Mouse (Mus musculus): ENCODE measurements around the gene Homer2. TPM values are rescaled to one million over a fixed set of nuclear protein-coding genes. Genes with fewer than 3 reads are reported as not detected.

Homer2 gene
- polyA plus RNA-seq, 1 experiment from 2014 or later = 34.8 TPM

DNA sequence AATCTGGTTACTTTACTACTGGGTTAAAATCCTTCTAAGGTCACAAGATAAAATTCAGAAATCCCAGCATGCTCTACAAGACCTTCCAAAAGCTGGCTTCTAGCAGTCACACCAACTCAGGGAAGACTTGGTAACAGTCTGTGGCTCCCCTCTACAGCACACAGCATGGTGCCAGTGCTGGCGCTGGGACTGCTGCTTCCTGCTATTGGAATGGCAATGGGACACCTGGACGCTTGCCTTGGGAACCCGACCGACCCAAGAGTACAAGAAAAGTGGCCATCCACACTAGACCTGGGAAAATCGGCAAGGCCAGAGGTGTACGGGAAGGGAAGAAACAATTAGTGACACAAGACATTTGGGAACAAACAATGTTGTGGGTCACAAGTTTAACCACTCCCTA lies 74.7 kb downstream of the Homer2 start:
- Histone ChIP-seq H3K36me3 (peaks cover 3% of the 10 kb centered on the region; the same call in 1 of the 2 replicates), H3K27me3 (no peaks in the 10 kb centered on the region), H3K9ac (no peak overlapping the region), H3K4me3 (no peak overlapping the region), H3K27ac (no peak overlapping the region), H3K9me3 (replicated peaks) (no peaks in the 10 kb centered on the region; the same call in 1 of the 2 replicates), H3K4me1 (no peaks in the 10 kb centered on the region), H3K4me2 (replicated peaks) (no peak overlapping the region)
- 72% methylated on average over 6 of the region's 6 CpGs for WGBS
- no peak for ATAC-seq (ENCODE audit: low FRiP score)

- Histone ChIP-seq H3K27me3 (no peaks in the 10 kb centered on the region), H3K9me3 (replicated peaks) (peaks cover 3% of the 10 kb centered on the region), H3K4me1 (no peaks in the 10 kb centered on the region), H3K27ac (no peak overlapping the region), H3K36me3 (peaks cover 3% of the 10 kb centered on the region; the same call in 1 of the 2 replicates), H3K4me3 (no peak overlapping the region), H3K9ac (no peak overlapping the region), H3K4me2 (replicated peaks) (no peak overlapping the region)
- 92% methylated on average over 8 of the region's 8 CpGs for WGBS
- no peak for ATAC-seq (ENCODE audit: low FRiP score)
Measured at GRCm38 (mm10) chr7:81631261-81631660, 76.1 kb downstream of the Homer2 start.

GRCm38 (mm10) chr7:81626460-81626859 lies 80.9 kb downstream of the Homer2 start:
- H3K9ac ChIP-seq = no peak overlapping the region
- no peak overlapping the region for H3K4me2 ChIP-seq (replicated peaks)

DNA sequence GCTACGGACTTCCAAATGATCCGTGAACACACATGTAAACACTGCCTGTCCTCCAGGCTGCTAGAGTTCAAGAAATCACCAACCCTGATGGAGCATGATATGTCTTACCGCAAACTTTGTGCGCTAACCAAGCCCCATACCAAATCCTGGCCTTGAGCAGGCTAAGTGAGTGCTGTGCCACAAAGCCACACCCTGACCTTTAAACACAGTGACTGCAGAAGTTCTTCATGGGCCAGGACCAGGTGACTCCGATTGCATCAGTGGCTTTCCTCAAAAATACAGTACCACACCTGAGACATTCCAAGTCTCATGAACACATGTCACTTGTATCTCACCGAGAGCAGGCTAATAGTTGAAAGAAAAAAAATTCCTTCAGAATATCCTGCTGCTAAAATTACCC lies 83.6 kb downstream of the Homer2 start:
- WGBS = 88% methylated on average over 6 of the region's 6 CpGs
- no peak for ATAC-seq (ENCODE audit: low FRiP score)
- Histone ChIP-seq H3K27ac (no peak overlapping the region), H3K4me3 (no peak overlapping the region), H3K36me3 (no peaks in the 10 kb centered on the region), H3K9me3 (replicated peaks) (peaks cover 7% of the 10 kb centered on the region; the same call in 1 of the 2 replicates), H3K4me2 (replicated peaks) (no peak overlapping the region), H3K9ac (no peak overlapping the region), H3K27me3 (no peaks in the 10 kb centered on the region), H3K4me1 (peaks cover 6% of the 10 kb centered on the region; the same call in 1 of the 2 replicates)

More at GRCm38 (mm10) chr7:81626460-81626859, 80.9 kb downstream of the Homer2 start:
- Histone ChIP-seq H3K36me3 (no peaks in the 10 kb centered on the region), H3K27me3 (no peaks in the 10 kb centered on the region), H3K4me1 (peaks cover 6% of the 10 kb centered on the region; the same call in 1 of the 2 replicates), H3K4me3 (no peak overlapping the region), H3K9me3 (replicated peaks) (peaks cover 7% of the 10 kb centered on the region), H3K27ac (no peak overlapping the region)
- 86% methylated on average over 2 of the region's 2 CpGs for WGBS
- no peak for ATAC-seq (ENCODE audit: low FRiP score)

DNA sequence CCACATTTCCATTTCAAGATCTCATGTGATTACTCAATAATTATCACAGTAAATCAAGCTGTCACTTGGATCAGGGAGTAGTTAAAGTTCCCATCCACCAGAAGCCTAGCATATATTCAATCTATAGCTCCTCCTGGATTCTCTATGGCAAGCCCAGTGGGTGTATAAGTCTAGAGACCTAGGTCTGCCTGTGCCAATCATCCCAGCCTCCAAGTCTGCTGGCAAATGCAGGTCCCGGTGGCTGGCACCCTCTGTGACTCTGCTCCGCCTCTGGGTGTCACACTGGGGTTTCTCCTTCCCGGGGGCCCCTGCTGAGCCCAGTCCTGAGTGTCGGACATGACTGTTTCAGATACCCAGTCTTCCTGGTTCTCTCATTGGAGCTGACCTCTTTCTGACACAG lies 84.5 kb downstream of the Homer2 start:
- no peak overlapping the region for H3K4me2 ChIP-seq (replicated peaks)
- H3K4me3 ChIP-seq = no peak overlapping the region
- no peaks in the 10 kb centered on the region for H3K27me3 ChIP-seq
- no peaks in the 10 kb centered on the region for H3K36me3 ChIP-seq
- ATAC-seq (ENCODE audit: low FRiP score) = 0 out of 2 replicates have a peak, but pooled peaks have one; percentile 22
- peaks cover 7% of the 10 kb centered on the region; the same call in 1 of the 2 replicates for H3K9me3 ChIP-seq (replicated peaks)
- H3K9ac ChIP-seq = no peak overlapping the region
- WGBS = 79% methylated on average over 4 of the region's 4 CpGs
- H3K4me1 ChIP-seq = peaks cover 6% of the 10 kb centered on the region; the same call in 1 of the 2 replicates
- peak overlapping the region; percentile 58 for H3K27ac ChIP-seq

GRCm38 (mm10) chr7:81615031-81615430 lies 92.3 kb downstream of the Homer2 start:
- Histone ChIP-seq H3K36me3 (0 out of 2 replicates have a peak, but pooled peaks cover 3% of the 10 kb centered on the region), H3K27ac (no peak overlapping the region), H3K9ac (no peak overlapping the region), H3K9me3 (replicated peaks) (no peaks in the 10 kb centered on the region), H3K27me3 (no peaks in the 10 kb centered on the region), H3K4me3 (no peak overlapping the region), H3K4me2 (replicated peaks) (no peak overlapping the region), H3K4me1 (peaks cover 10% of the 10 kb centered on the region; the same call in 1 of the 2 replicates)
- ATAC-seq (ENCODE audit: low FRiP score) = no peak
- WGBS = 68% methylated on average over 9 of the region's 9 CpGs

DNA sequence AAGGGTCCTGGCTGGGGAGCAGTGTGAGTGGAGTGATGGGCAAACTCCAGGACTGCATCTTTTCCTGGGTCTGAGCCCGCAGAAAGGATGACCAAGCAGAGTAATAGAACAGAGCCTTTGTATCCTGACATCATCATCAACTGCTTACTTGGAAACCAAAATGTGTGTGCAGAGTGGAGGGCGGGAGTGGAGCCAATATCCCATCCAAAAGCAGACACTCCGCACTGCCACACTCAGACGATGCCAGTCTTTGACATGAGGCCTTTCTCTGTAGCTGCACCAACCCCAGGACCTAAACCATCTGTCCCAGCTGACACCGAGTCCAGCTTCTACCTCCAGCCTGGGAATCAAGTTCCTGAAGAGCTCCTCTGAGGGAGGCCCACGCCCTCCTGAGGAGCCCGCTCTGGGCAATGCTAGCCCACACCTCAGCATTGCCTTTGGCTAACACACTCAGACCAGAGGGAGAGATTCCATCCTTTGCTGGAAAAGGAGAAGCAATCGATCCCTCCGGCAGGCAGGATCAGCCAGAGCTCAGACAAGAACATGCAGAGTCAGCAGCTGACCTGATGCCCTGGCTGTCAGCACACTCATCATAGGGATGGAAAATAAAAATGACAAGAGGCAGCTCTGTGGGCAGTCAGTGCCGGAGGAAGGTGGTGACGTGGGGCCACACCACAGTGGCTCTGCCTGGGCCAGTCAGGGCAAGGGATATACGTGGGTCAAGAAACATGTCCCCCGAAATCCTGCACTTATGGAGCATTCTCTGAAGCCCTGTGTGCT lies 94.3 kb downstream of the Homer2 start:
- no peaks in the 10 kb centered on the region for H3K27me3 ChIP-seq
- ATAC-seq (ENCODE audit: low FRiP score) = no peak
- 0 out of 2 replicates have a peak, but pooled peaks cover 3% of the 10 kb centered on the region for H3K36me3 ChIP-seq
- peaks cover 10% of the 10 kb centered on the region; the same call in 1 of the 2 replicates for H3K4me1 ChIP-seq
- H3K9ac ChIP-seq = no peak overlapping the region
- H3K9me3 ChIP-seq (replicated peaks) = no peaks in the 10 kb centered on the region
- H3K4me3 ChIP-seq = no peak overlapping the region
- no peak overlapping the region for H3K27ac ChIP-seq
- H3K4me2 ChIP-seq (replicated peaks) = no peak overlapping the region
- WGBS = 77% methylated on average over 13 of the region's 13 CpGs

- Histone ChIP-seq H3K27ac (no peak overlapping the region), H3K9ac (no peak overlapping the region), H3K27me3 (no peaks in the 10 kb centered on the region), H3K9me3 (replicated peaks) (no peaks in the 10 kb centered on the region), H3K4me2 (replicated peaks) (no peak overlapping the region), H3K36me3 (0 out of 2 replicates have a peak, but pooled peaks cover 3% of the 10 kb centered on the region), H3K4me1 (peaks cover 8% of the 10 kb centered on the region; the same call in 1 of the 2 replicates), H3K4me3 (no peak overlapping the region)
- 65% methylated on average over 18 of the region's 18 CpGs for WGBS
- no peak for ATAC-seq (ENCODE audit: low FRiP score)
Measured at GRCm38 (mm10) chr7:81610125-81610524, 97.2 kb downstream of the Homer2 start.

DNA sequence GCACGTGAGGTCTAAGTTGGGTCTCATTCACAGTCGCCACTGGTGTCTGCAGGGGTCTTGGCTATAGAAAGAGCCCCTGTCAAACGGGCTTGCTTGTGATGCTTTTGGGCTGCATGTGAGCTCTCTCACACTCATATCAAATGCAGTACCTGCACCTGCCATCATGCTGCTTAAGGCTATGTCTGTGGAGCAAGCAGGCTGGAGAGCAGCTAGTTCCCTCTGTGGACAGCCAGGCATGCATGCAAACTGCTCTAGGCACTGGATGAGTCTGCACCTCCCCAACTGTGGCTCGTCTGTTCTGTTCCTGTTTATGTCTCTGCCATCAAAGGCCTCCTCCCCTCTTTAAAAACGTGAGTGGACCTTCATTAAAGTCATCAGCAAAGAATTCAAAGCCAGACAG lies 100.9 kb downstream of the Homer2 start:
- no peak overlapping the region for H3K4me3 ChIP-seq
- H3K9me3 ChIP-seq (replicated peaks) = no peaks in the 10 kb centered on the region
- ATAC-seq (ENCODE audit: low FRiP score) = no peak
- no peaks in the 10 kb centered on the region for H3K27me3 ChIP-seq
- 0 out of 2 replicates have a peak, but pooled peaks cover 3% of the 10 kb centered on the region for H3K36me3 ChIP-seq
- WGBS = 56% methylated on average over 5 of the region's 5 CpGs
- no peak overlapping the region for H3K4me2 ChIP-seq (replicated peaks)
- no peak overlapping the region for H3K27ac ChIP-seq
- H3K9ac ChIP-seq = no peak overlapping the region
- no peaks in the 10 kb centered on the region for H3K4me1 ChIP-seq

DNA sequence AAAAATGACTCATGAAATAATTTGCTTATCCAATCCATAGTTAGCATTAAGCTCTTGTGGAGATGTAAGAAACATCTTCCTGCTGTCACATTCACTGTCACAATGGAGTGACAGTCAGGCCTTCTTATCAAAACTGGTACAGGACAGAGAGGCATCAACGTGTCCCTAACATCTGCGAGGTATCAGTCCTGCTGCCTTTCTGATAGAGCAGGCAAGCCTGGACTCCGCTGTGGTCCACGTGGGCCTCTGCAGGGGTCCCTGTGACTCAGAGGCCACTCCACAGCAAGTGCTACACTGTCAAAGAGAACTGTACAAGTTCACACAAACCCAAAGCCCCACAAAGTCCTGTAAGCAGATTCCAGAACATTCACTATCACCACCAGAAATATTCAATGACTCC lies 101.8 kb downstream of the Homer2 start:
- H3K9me3 ChIP-seq (replicated peaks) = no peaks in the 10 kb centered on the region
- ATAC-seq (ENCODE audit: low FRiP score) = no peak

GRCm38 (mm10) chr7:81604991-81605390 lies 102.3 kb downstream of the Homer2 start:
- H3K9me3 ChIP-seq (replicated peaks) = no peaks in the 10 kb centered on the region
- H3K4me1 ChIP-seq = no peaks in the 10 kb centered on the region
- H3K9ac ChIP-seq = no peak overlapping the region
- H3K4me2 ChIP-seq (replicated peaks) = no peak overlapping the region
- no peak overlapping the region for H3K4me3 ChIP-seq
- no peak overlapping the region for H3K27ac ChIP-seq
- H3K36me3 ChIP-seq = no peaks in the 10 kb centered on the region
- 75% methylated on average over 5 of the region's 5 CpGs for whole genome bisulfite sequencing
- H3K27me3 ChIP-seq = no peaks in the 10 kb centered on the region
- ATAC-seq (ENCODE audit: low FRiP score) = no peak

More for the DNA sequence above, 101.8 kb downstream of the Homer2 start:
- Histone ChIP-seq H3K4me2 (replicated peaks) (no peak overlapping the region), H3K27ac (no peak overlapping the region), H3K4me3 (no peak overlapping the region), H3K9ac (no peak overlapping the region), H3K27me3 (no peaks in the 10 kb centered on the region), H3K36me3 (no peaks in the 10 kb centered on the region), H3K4me1 (no peaks in the 10 kb centered on the region)
- WGBS = 78% methylated on average over 4 of the region's 4 CpGs

DNA sequence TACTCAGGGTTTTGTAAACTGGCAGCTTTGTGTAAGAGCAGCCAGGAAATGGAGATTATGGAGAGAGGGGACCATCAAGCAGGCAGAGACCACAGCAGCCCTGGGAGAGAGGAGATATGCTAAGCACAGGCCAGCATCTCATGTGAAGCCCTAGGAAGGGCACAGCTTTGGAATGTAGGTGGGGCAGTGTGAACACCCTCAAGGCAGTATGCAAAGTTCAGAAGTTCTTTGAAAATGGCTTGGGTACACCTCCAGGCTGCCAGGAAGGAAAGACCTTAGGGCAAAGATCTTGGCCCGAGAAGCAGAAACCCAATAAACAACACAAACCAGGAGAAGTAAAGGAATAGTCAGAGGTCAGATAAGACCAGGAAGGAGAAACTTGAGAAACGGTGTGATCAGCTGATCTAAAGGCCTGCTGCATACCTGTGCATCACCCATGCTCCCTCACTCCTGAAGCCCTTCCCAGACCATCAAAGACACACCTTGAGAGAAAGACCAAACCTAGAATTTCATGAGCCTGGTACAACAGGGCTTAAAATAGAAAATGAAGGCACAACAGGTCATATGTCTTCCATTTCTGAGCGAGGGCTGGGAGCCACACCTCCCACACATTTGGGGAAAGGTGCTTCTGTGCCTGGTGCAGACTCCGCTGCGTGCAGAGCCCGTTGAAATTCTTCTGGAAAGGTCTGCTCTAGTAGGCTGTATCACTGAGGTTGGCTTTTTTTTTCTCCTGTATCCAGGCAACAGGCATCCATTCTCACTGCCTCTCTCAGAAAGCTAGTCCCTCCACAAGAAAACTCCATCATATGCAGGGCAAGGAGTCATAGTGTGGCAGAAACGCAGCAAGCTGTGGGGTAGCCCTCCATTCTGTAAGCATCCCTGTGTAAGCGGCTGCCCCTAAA lies 107.7 kb downstream of the Homer2 start:
- peaks cover 36% of the 10 kb centered on the region for H3K36me3 ChIP-seq
- H3K9ac ChIP-seq = no peak overlapping the region
- no peaks in the 10 kb centered on the region for H3K9me3 ChIP-seq (replicated peaks)
- H3K27ac ChIP-seq = no peak overlapping the region
- H3K4me2 ChIP-seq (replicated peaks) = no peak overlapping the region
- H3K4me3 ChIP-seq = no peak overlapping the region
- no peaks in the 10 kb centered on the region for H3K4me1 ChIP-seq
- 72% methylated on average over 8 of the region's 8 CpGs for WGBS
- ATAC-seq (ENCODE audit: low FRiP score) = no peak
- no peaks in the 10 kb centered on the region for H3K27me3 ChIP-seq
